12 mouse cellular contexts compared by ENCODE assay signal in the genomic region with DNA sequence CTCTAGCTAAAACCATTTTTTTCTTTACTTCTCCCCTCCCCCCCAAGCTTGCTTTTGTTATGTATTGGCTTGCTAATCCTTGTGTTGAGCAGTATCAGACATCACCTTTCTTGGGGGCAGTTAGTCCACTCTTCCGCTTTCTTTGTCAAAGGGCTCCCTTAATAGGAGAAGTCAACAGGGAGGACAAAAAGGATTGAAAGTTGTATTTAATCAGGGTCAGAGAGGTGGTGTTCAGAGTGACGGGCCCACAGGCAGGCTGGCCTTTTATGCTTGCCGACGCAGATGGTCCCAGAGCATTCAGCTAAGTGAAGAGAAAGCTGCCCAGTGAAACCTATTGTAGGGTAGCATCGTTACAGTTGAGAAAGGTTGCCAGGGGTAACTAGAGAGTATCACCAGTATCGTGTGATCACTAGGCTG.
DNase-seq lines count a peak whose midpoint lies in the region; ATAC-seq and TF ChIP-seq lines count a peak whose summit lies in the region.
"Had no signal": no experiment of that assay in that cellular context is flagged by ENCODE, and none has a peak within 500 bp of the region (broad histone marks: within the 10 kb centered on the region; RNA-seq: fewer than 3 reads in every experiment).

No protein-coding gene starts in this region.

- TF ChIP-seq CTCF in lung, postnatal 0 days (IDR thresholded peaks at IDR 0.05) = no peak

- ATAC-seq in forebrain, embryonic 13.5 days = peak; percentile 83; the same call in 1 of the 2 replicates
- peak; percentile 98 for ATAC-seq in midbrain, embryonic 12.5 days (ENCODE audit: low FRiP score, low read depth)
- ATAC-seq in lung, postnatal 0 days = no peak
- no peak for ATAC-seq in heart, embryonic 11.5 days (replicated peaks; ENCODE audit: insufficient number of reproducible peaks, low FRiP score, low TSS enrichment)
- ATAC-seq: CD4-positive, CD25-positive, alpha-beta regulatory T cell, adult 4 months; inflammation-experienced regulatory T-cells, adult 6 months had no signal

- no peak overlapping the region for H3K4me2 ChIP-seq in forebrain, embryonic 13.5 days
- no peak overlapping the region for H3K4me2 ChIP-seq in midbrain, embryonic 12.5 days (replicated peaks)
- H3K4me2 ChIP-seq in lung, postnatal 0 days (replicated peaks; ENCODE audit: low read depth, low read length) = no peak overlapping the region
- no peak overlapping the region for H3K4me2 ChIP-seq in heart, embryonic 11.5 days

- no peak for TF ChIP-seq EP300 in lung, postnatal 0 days (IDR thresholded peaks at IDR 0.05)

- 3% methylated on average over 6 of the region's 6 CpGs for WGBS in forebrain, embryonic 13.5 days
- 9% methylated on average over 6 of the region's 6 CpGs for WGBS in midbrain, embryonic 12.5 days
- 57% methylated on average over 6 of the region's 6 CpGs for WGBS in lung, postnatal 0 days
- 57% methylated on average over 6 of the region's 6 CpGs for WGBS in heart, embryonic 11.5 days (ENCODE audit: insufficient replicate concordance)

- H3K27me3 ChIP-seq in forebrain, embryonic 13.5 days = no peaks in the 10 kb centered on the region
- H3K27me3 ChIP-seq in midbrain, embryonic 12.5 days = peaks cover 50% of the 10 kb centered on the region
- H3K27me3 ChIP-seq in lung, postnatal 0 days (replicated peaks; ENCODE audit: insufficient read depth, low read length) = no peaks in the 10 kb centered on the region
- H3K27me3 ChIP-seq in heart, embryonic 11.5 days (ENCODE audit: control insufficient read depth, insufficient read depth, low read length) = no peaks in the 10 kb centered on the region

- H3K36me3 ChIP-seq in forebrain, embryonic 13.5 days (ENCODE audit: poor library complexity, severe bottlenecking) = no peaks in the 10 kb centered on the region
- no peaks in the 10 kb centered on the region for H3K36me3 ChIP-seq in midbrain, embryonic 12.5 days
- H3K36me3 ChIP-seq in lung, postnatal 0 days (ENCODE audit: insufficient read depth, low read length) = no peaks in the 10 kb centered on the region
- no peaks in the 10 kb centered on the region for H3K36me3 ChIP-seq in heart, embryonic 11.5 days (ENCODE audit: control insufficient read depth, insufficient read depth, low read length)

- H3K9ac ChIP-seq in forebrain, embryonic 13.5 days = no peak overlapping the region
- no peak overlapping the region for H3K9ac ChIP-seq in midbrain, embryonic 12.5 days (replicated peaks)
- no peak overlapping the region for H3K9ac ChIP-seq in lung, postnatal 0 days (replicated peaks; ENCODE audit: low read depth)
- no peak overlapping the region for H3K9ac ChIP-seq in heart, embryonic 11.5 days (ENCODE audit: low read depth, low read length)

- H3K9me3 ChIP-seq in forebrain, embryonic 13.5 days (replicated peaks) = no peaks in the 10 kb centered on the region
- 0 out of 2 replicates have a peak, but pooled peaks cover 2% of the 10 kb centered on the region for H3K9me3 ChIP-seq in midbrain, embryonic 12.5 days
- no peaks in the 10 kb centered on the region for H3K9me3 ChIP-seq in lung, postnatal 0 days (ENCODE audit: low read length)
- H3K9me3 ChIP-seq in heart, embryonic 11.5 days (replicated peaks; ENCODE audit: control insufficient read depth, low read length) = no peaks in the 10 kb centered on the region

- DNase-seq in spleen, postnatal 36 days (ENCODE audit: low spot score in 2 of 2) = peak; percentile 10 to 36
- DNase-seq in spleen, adult 12 weeks (ENCODE audit: low spot score) = no peak
- DNase-seq in lung, postnatal 0 days (ENCODE audit: low spot score) = no peak
- DNase-seq in frontal cortex, adult 2 months (ENCODE audit: extremely low spot score in 1 of 2, low spot score in 1 of 2) = no peak
- no peak for DNase-seq in right cerebral cortex, postnatal 25 days
- DNase-seq: cerebellum, adult 9-10 months; heart, adult 18-20 months had no signal

- no peak overlapping the region; the same call in 1 of the 2 replicates for H3K27ac ChIP-seq in forebrain, embryonic 13.5 days
- no peak overlapping the region; the same call in 1 of the 2 replicates for H3K27ac ChIP-seq in midbrain, embryonic 12.5 days (replicated peaks)
- H3K27ac ChIP-seq in lung, postnatal 0 days (ENCODE audit: low read length) = no peak overlapping the region
- H3K27ac ChIP-seq in heart, embryonic 11.5 days (ENCODE audit: low read depth, low read length) = no peak overlapping the region

- H3K4me1 ChIP-seq in forebrain, embryonic 13.5 days = peaks cover 6% of the 10 kb centered on the region
- H3K4me1 ChIP-seq in midbrain, embryonic 12.5 days = peaks cover 5% of the 10 kb centered on the region; the same call in 1 of the 2 replicates
- no peaks in the 10 kb centered on the region for H3K4me1 ChIP-seq in lung, postnatal 0 days (ENCODE audit: insufficient read depth, low read depth, low read length)
- H3K4me1 ChIP-seq in heart, embryonic 11.5 days (ENCODE audit: control insufficient read depth, insufficient read depth, low read length) = no peaks in the 10 kb centered on the region

- no peak overlapping the region for H3K4me3 ChIP-seq in forebrain, embryonic 13.5 days
- H3K4me3 ChIP-seq in midbrain, embryonic 12.5 days = no peak overlapping the region
- no peak overlapping the region for H3K4me3 ChIP-seq in lung, postnatal 0 days (ENCODE audit: low read depth, low read length)
- H3K4me3 ChIP-seq in heart, embryonic 11.5 days (ENCODE audit: low read depth, low read length) = no peak overlapping the region

Comparison
In these comparisons a context has a peak if more than half of its experiments do, and no peak if none do; other contexts are left out.
1. DNase-seq: peak in spleen, postnatal 36 days (2 of 2); none in spleen, adult 12 weeks (single experiment), lung, postnatal 0 days (single experiment), frontal cortex, adult 2 months (0 of 2) and right cerebral cortex, postnatal 25 days (single experiment).
2. ATAC-seq: peak in forebrain, embryonic 13.5 days (single experiment) and midbrain, embryonic 12.5 days (single experiment); none in lung, postnatal 0 days (single experiment) and heart, embryonic 11.5 days (single experiment).